Mouse (Mus musculus) brain, embryonic 14.5 days (tissue): ENCODE data around the gene Zmym4.

ENCODE experiments used
- CTCF ChIP-seq: fragments of 200-500 bp; IDR thresholded peaks from 2 replicates; pipeline ENCODE4 v1.5.1; 2012; ENCODE audit warnings: inconsistent platforms, mild to moderate bottlenecking, moderate library complexity, borderline replicate concordance; ENCODE audit not compliant: insufficient read depth, insufficient read length; ENCODE audit errors: extremely low read depth
- POLR2A ChIP-seq: fragments of 200-500 bp; IDR thresholded peaks from 2 replicates; pipeline ENCODE4 v1.6.1; 2012; ENCODE audit warnings: mild to moderate bottlenecking, inconsistent platforms, borderline replicate concordance; ENCODE audit not compliant: poor library complexity, insufficient read depth, insufficient read length, severe bottlenecking; ENCODE audit errors: extremely low read depth

DNA sequence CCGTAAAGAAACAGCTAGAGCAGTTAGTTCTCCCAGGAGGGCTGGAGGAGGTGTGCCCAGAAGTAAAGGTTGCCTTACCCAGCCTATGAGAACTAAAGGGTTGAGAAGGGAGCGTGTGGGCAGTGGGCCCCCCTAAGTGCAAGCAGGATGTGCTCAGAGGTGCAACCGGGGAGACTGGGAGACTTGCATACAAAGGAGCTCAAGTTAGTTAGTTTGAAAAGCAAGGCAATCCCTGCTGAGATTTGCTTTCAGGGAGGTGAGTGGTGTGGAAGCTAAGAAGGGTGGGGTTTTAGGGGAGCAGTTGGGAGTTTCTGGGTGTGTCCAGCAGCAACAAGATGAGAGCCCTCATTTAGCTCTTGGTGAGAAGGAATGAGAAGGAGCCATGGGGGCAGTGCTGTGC, 125.0 kb downstream of the Zmym4 start:
- TF ChIP-seq CTCF (no peak), POLR2A (no peak)
